Mouse (Mus musculus) MEL (cell line): Measurements from ENCODE around the gene Malsu1.

Source experiments
- CTCF ChIP-seq, 3 experiments: IDR thresholded peaks in 2 of 3; conservative IDR thresholded peaks in 1 of 3; 2 replicates each; pipeline ENCODE4 v1.5.1; 2011 to 2012; ENCODE audit warnings: low read length in 3 of 3, low read depth in 2 of 3, mild to moderate bottlenecking in 2 of 3, improper control_type of control experiment in 1 of 3, inconsistent platforms in 1 of 3, mixed read lengths in 1 of 3, moderate library complexity in 1 of 3; ENCODE audit not compliant: control insufficient read depth in 1 of 3, insufficient read depth in 1 of 3, poor library complexity in 1 of 3, severe bottlenecking in 1 of 3
- EP300 ChIP-seq, 2 experiments: IDR thresholded peaks; 2 replicates each; pipeline ENCODE4 v1.6.1; 2011; ENCODE audit warnings: improper control_type of control experiment in 2 of 2, low read length in 2 of 2, low read depth in 1 of 2, mild to moderate bottlenecking in 1 of 2
- GATA1 ChIP-seq: IDR thresholded peaks from 2 replicates; pipeline ENCODE4 v1.6.1; 2011; ENCODE audit warnings: low read depth, low read length, improper control_type of control experiment
- KAT2A ChIP-seq: conservative IDR thresholded peaks from 2 replicates; pipeline ENCODE4 v1.6.1; 2012; ENCODE audit warnings: low read depth, low read length, improper control_type of control experiment, inconsistent platforms
- MAX ChIP-seq: IDR thresholded peaks from 2 replicates; pipeline ENCODE4 v1.6.1; 2011; ENCODE audit warnings: low read length, improper control_type of control experiment

DNA sequence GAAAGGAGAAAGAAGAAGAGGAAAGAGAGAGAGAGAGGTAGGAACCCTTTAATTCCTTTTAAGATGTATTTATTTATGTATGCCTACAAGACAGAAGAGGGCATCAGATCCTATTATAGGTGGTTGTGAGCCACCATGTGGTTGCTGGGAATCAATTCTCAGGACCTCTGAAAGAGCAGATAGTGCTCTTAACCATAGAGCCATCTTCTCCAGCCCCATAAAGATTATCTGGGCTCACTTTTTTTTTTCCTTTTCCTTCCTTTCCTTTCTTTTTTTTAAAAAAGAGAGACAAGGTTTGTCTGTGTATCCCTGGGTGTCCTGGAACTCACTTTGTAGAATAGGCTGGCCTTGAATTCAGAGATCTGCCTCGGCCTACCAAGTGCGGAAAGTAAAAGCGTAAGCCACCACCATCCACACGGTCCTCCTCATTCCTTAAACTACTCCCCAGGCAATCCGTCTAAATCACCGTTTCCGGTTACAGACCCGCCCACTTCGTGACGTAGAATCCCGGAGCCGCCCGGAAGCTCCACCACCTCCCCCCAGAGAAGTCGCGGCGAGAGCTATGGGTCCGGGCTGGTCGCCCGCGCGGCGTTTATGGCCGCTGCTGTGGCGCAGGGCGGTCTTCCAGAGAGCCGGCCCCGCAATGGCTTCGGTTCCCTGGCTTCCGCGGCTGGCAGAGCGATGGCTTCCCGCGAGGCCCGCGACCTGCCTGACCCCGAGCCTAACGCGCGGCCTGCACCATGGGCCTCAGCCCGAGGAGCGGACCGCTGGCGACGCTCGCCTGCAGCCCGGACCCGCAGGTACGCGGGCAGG, at the start of gene Malsu1:
- TF ChIP-seq KAT2A (no peak; the same call in none of the 2 replicates), MAX (0 out of 2 replicates have a peak, but pooled peaks have one; percentile 23), GATA1 (no peak), CTCF (IDR thresholded peaks at IDR 0.05 in 2 of 3, conservative IDR thresholded peaks at IDR 0.05 in 1 of 3; ENCODE audit: control insufficient read depth in 1 of 3, insufficient read depth in 1 of 3, low read depth in 2 of 3, low read length in 3 of 3, poor library complexity in 1 of 3, severe bottlenecking in 1 of 3) (no peak; a peak in 1 of 6 replicates), EP300 (IDR thresholded peaks at IDR 0.05; ENCODE audit: low read depth in 1 of 2, low read length in 2 of 2) (no peak)
